Comparison of ENCODE assay signal across 8 mouse cellular contexts in the genomic region with DNA sequence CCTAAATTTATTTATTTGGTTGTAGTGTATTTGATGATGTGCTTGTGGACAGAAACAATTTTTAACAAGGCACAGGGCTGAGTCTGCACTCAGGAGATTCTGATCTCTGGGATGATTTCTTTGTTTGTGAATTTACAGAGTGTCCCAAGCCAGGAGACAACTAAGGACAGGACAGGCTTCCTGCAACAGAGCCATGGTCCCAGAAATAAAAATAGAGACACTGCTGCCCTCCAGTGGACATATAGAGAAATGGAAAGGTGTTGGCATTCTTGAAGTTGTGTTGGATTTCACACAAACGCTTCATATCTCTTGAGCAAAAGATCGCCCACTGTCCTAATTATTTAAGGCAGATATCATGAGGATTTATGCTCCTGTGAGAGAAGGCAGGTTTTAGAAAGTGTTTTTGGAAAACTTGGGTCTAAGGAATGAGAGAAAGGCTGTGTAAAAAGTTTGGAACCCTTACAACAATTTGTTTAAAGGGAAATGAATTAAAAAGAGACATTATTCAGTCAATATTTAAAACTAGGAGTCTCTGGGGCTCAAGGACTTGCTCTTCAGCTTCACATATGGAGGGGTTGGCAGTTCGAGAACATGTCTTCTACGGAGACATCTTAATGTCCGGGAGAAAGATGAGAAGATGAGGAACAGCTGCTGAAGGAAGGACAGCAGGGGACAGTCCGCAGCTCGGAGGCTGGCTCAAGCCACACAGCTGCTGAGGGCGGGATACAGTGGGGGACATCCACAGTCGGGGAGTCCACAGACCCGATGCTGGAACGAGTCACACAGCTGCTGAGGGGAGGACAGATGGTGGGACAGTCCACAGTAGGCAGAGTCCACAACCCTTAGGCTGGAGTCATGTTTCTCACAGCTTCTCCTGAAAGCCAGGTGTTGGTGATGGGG.
DNase-seq lines count a peak whose midpoint lies in the region; ATAC-seq and TF ChIP-seq lines count a peak whose summit lies in the region.

No protein-coding gene starts in this region.

- H3K9ac ChIP-seq in hindbrain, embryonic 12.5 days: no peak overlapping the region

- peak; percentile 54; the same call in 1 of the 2 replicates for ATAC-seq in hindbrain, embryonic 12.5 days (ENCODE audit: low FRiP score)

- H3K9me3 ChIP-seq in hindbrain, embryonic 12.5 days (replicated peaks): no peaks in the 10 kb centered on the region

- no peak overlapping the region for H3ac ChIP-seq in myocyte (ENCODE audit: control insufficient read depth, insufficient read length)

- WGBS in hindbrain, embryonic 12.5 days: 51% methylated on average over 11 of the region's 11 CpGs

- H3K4me3 ChIP-seq in hindbrain, embryonic 12.5 days: no peak overlapping the region
- no peak overlapping the region for H3K4me3 ChIP-seq in myocyte

- H3K27ac ChIP-seq in hindbrain, embryonic 12.5 days: no peak overlapping the region

- H3K4me2 ChIP-seq in hindbrain, embryonic 12.5 days (replicated peaks): no peak overlapping the region
- peak overlapping the region; percentile 71 for H3K4me2 ChIP-seq in myocyte (ENCODE audit: low read depth)

- TF ChIP-seq POLR2A in myocyte (IDR thresholded peaks at IDR 0.05; ENCODE audit: insufficient read length, low read depth): no peak

- no peaks in the 10 kb centered on the region for H3K4me1 ChIP-seq in hindbrain, embryonic 12.5 days

- DNase-seq in ovary, postnatal 14 days (ENCODE audit: low spot score): peak; percentile 39
- no peak for DNase-seq in ovary, postnatal 10 days (ENCODE audit: low spot score)
- DNase-seq in NIH3T3 (ENCODE audit: low read depth): peak; percentile 84
- DNase-seq in embryo, embryonic 10 days (ENCODE audit: low spot score): peak; percentile 72
- peak; percentile 35 to 65 for DNase-seq in left cerebral cortex, postnatal 10 days (ENCODE audit: extremely low spot score in 1 of 2, low spot score in 2 of 2)
- no peak for DNase-seq in testis, postnatal 10 days (ENCODE audit: low spot score)

- intact Hi-C loops in left cerebral cortex, postnatal 10 days (cut with DNase I): loop anchor here (5.0 to 10.0 kb wide), 2 partner anchors 586 to 749 kb away; partner anchors contain the start of gene Spry1

- H3K27me3 ChIP-seq in hindbrain, embryonic 12.5 days: no peaks in the 10 kb centered on the region; the same call in 1 of the 2 replicates
- no peaks in the 10 kb centered on the region for H3K27me3 ChIP-seq in myocyte (ENCODE audit: control insufficient read depth, insufficient read depth, insufficient read length)

- H3K36me3 ChIP-seq in hindbrain, embryonic 12.5 days: no peaks in the 10 kb centered on the region
- no peaks in the 10 kb centered on the region for H3K36me3 ChIP-seq in myocyte (ENCODE audit: control insufficient read depth, insufficient read depth)

- H3K79me2 ChIP-seq in myocyte (ENCODE audit: control insufficient read depth, insufficient read depth): no peaks in the 10 kb centered on the region

TF ChIP-seq in myocyte, 11 proteins besides CTCF, POLR2A, EP300 and RAD21:
- TF ChIP-seq MAX (IDR thresholded peaks at IDR 0.05; ENCODE audit: low read depth) (no peak), MYOD1 (IDR thresholded peaks at IDR 0.05; ENCODE audit: control insufficient read depth in 1 of 3, insufficient read length in 2 of 3, low read depth in 2 of 3) (peak; percentile 24 to 95 (median 90)), REST (IDR thresholded peaks at IDR 0.05; ENCODE audit: insufficient read depth, insufficient read length) (no peak), CEBPB (IDR thresholded peaks at IDR 0.05; ENCODE audit: insufficient read depth, poor library complexity, severe bottlenecking) (no peak), SRF (IDR thresholded peaks at IDR 0.05; ENCODE audit: control insufficient read depth, insufficient read length, low read depth) (no peak), USF1 (IDR thresholded peaks at IDR 0.05; ENCODE audit: low read depth) (no peak), TCF3 (IDR thresholded peaks at IDR 0.05; ENCODE audit: insufficient read length, low read depth) (peak; percentile 75), TCF12 (IDR thresholded peaks at IDR 0.05; ENCODE audit: insufficient read depth, poor library complexity, severe bottlenecking) (peak; percentile 67), E2F4 (IDR thresholded peaks at IDR 0.05; ENCODE audit: insufficient read depth) (no peak), MYOG (IDR thresholded peaks at IDR 0.05; ENCODE audit: control insufficient read depth in 1 of 3, insufficient read depth in 1 of 3, insufficient read length in 2 of 3, low read depth in 2 of 3) (peak; percentile 73 to 98 (median 97)), POLR2AphosphoS2 (IDR thresholded peaks at IDR 0.05; ENCODE audit: insufficient read length, low read depth) (no peak)

Comparison
In these comparisons a context has a peak if more than half of its experiments do, and no peak if none do; other contexts are left out.
1. DNase-seq: peak in ovary, postnatal 14 days (single experiment), NIH3T3 (single experiment), embryo, embryonic 10 days (single experiment) and left cerebral cortex, postnatal 10 days (2 of 2); none in ovary, postnatal 10 days (single experiment) and testis, postnatal 10 days (single experiment).